Mouse (Mus musculus): ENCODE results near the gene Zfp942.
A peak's percentile ranks its signal among the peaks of the same experiment; 100 is the strongest.

Zfp942 gene

DNA sequence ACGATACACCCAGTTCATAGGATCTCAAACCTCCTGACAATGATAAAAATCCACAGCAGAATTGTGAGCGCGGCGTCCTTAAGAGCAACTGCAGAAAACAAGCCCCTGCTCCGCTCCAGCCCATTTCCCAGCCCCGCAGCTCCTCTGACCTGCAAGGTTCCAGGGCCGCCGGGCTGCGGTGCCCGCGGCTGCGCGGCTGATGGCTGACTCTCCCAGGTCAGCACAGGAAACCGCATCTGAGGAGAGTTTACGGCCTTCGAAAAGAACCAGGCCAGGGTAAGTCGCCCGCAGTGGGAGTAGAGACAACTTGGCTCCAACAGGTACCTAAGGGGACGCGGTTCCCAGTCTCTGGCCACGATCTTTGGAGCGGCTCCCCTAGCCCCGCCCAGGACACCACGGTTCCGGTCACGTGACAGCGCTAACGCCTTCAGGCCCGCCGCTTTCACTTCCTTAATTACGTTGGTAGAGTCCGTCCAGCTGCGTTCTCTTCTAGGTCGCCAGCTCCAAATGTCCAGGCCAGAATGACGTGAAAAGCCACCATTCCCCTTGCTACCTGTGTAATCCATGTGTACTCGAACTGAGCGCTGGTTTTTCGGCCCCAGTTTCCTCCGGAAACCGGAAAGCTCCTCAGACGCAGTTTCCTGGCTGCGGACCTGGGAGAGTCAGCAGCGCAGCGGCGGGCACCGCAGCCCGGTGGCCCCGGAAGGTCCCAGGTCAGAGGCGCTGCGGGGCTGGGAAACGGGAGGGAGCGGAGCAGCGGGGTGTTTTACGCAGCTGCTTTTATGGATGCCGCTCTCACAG lies at the start of gene Zfp942, which contains the start of gene Zfp943:
TSS of gene Zfp942 (minus strand) at position 358 of the 801 bp plus-strand sequence.
TSS of gene Zfp943 (plus strand) at position 446 of the 801 bp plus-strand sequence.
- DNase-seq (ENCODE audit: low spot score in 2 of 2): peak; percentile 70 to 77

GRCm38 (mm10) chr17:21963302-21963701 lies 1.0 kb upstream of the Zfp942 start:
- no peak for DNase-seq (ENCODE audit: low spot score in 2 of 2)

DNA sequence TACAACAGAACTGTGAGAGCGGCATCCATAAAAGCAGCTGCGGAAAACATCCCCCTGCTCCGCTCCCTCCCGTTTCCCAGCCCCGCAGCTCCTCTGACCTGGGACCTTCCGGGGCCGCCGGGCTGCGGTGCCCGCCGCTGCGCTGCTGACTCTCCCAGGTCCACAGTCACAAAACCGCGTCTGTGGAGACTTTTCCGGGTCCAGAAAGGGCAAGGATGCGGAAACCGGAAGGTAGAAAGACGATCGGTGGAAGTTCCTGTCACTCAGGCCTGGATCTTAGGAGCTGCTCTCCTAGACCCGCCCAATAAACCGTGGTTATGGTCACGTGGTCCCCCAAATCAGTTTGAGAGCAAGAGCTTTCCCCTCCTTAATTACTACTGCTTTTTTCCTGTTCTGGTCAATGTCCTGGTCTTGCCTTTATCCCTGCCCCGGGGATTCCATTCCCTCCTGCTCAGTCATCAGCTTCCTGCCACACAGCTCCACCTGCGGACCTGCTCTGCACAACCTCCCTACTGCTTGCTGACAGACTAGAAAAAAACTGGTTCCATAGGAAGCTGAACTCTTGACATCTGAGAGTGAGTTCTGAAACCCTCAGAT lies 52.7 kb downstream of the Zfp942 start, which contains the start of gene Zfp995:
TSS of gene Zfp995 (minus strand) at position 471 of the 597 bp plus-strand sequence.
- DNase-seq (ENCODE audit: low spot score in 2 of 2): peak; percentile 25 to 43

DNA sequence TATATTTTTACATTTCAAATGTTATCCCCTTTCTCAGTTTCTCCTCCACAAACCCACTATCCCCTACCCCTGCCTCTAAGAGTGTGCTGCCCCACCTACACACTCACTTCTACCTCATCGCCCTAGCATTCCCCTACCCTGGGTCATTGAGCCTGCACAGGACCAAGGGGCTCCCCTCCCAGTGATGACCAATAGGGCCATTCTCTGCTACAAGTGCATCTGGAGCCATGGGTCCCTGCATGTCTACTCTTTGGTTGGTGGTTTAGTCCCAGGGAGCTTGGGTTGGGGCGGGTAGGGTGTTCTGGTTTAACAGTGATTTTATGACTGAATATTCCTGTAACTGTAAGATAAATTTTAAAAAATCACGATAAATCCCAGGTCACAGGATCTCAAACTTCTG lies 53.2 kb downstream of the Zfp942 start:
- no peak for DNase-seq (ENCODE audit: low spot score in 2 of 2)
